Mouse (Mus musculus): ENCODE measurements at regions not wholly inside any gene's neighbourhood (a gene's known extent, or its start where the extent isn't known, plus 50 kb on each side); places are given as distances from the start of the nearest gene placed in this dataset.

DNA sequence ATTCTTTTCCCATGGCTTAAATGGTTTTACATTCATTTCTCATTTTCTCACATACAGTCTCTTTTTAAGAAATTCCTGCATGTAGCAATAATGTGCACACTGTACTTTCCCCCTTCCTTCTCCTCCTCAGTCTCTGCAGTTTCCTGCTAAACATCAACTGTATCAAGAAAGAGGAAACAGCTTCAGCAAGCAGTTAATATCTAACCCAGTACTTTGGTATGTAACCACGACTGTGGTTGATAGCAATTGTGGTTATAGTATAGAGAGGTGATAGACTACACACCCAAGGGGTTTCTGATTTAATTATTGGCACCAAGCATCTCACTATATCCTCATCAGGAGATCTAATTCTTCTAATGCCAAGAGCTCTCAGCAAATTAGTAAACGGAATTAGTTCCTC lies 52.8 kb upstream of the Eci2 start:
- no peak for DNase-seq (ENCODE audit: low spot score in 2 of 2)

DNA sequence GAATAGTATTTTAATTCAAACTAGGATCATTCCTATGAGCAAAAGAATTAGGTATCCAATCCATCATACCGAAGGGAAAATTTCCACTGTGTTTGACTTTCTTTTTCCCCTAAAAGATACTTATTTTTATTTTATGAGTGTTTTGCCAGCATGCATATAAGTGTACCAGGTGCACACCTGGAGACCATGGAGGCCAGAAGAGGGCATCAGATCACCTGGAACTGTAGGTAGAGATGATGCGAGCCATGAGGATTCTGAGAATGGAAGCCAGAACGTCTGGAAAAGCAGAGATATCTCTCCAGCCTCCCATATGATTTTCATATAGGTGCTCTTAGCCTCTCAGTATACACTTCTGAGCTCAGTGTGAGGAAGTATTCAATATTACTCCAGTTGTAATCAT lies 58.5 kb upstream of the Eci2 start:
- DNase-seq (ENCODE audit: low spot score in 2 of 2) = no peak

DNA sequence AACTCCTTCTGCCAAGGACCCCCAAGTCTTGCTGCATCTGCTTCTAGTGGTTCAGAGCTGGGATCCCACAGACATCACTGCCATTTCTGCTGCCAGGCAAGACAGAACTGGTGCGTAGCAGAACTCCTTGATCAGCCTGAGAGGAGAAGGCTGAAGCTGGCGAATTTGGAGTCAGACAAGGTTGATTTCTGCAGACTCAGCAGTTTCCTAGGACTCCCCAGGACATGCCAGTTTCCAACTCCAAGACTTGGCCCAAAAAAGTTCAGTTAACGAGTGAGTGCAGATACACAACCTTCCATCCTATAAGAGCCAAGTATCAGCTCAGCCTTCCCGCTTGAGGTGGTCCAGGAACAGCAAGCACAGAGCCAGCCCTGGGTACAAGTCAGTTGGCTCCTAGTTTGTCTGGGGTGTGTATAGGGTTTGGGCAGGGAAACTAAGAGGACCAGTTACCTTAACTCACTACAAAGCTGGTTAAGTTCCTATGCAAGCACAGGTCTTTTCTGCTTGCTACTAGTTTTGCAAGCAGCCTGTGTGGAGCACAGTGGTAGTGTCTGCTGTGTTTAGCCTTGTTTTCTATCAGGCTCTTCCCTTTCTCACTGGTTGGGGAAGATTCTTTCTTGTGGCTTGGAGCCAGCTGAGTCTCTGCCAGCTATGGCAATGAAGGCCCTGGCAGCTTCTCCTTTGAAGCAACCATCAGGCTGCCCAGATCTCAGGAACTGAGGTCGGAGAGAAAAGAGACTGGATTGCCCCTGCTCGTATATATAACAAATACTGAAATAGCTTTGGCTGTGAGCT lies 60.5 kb upstream of the Eci2 start:
- peak; percentile 6 to 29 for DNase-seq (ENCODE audit: low spot score in 2 of 2)

DNA sequence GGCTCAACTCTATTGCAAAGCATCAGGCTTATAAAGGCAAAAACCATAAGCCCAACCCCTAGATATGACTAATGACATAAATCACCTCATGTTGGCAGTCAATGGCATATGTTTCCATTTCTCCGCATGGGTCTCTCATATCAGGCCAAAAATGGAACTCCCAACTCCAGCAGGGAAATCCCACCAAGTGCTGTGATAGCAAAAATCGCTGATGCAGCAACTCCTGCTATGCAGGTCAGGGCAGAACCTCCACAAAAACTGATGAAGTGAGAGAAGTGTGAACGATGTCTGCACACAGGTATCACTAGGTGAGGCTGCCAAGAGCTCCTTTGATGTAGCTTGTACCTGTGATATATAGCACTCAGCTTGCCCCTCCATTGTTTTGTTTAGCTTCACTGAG lies 64.3 kb upstream of the Eci2 start:
- no peak for DNase-seq (ENCODE audit: low spot score in 2 of 2)

DNA sequence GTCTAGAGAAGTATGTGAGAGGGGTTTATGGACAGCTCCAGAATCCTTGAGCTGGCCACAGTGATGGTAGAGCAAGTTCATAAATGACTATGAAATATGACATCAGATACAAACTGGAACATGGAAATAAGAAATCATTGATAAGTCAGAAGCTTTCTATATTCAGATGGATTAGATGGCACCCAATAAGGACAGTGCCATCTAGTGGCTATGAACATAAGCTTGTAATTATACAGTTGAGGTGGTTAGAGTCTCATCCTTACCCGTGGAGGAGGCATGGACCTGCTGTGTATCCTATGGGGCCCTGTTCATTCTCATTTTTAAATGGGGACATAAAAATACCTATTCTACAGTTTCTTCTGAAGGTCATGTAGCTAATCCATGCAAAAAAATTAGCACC lies 92.9 kb upstream of the Eci2 start:
- DNase-seq (ENCODE audit: low spot score in 2 of 2) = peak in 1 of 2 experiments; percentile 47

DNA sequence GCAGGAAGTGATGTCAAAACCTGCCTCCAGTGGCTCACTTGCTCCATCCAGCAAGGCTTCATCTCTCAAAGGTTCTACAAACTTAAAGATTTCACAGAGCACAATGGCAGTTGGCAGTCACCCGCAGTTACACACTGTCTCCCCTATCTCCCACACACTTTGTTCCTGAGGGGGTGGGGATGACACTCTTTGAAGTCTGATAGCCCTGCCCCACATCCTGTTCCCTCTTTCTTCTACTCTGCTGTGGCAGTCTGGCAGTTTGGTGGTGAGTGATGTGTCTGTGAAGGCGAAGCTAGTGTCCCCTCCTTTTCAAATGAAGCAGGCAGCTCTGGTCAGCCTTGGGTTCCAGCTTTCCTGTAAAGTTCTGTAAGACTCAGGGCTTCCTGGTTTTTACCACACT lies 102.6 kb upstream of the Eci2 start:
- peak in 1 of 2 experiments; percentile 16 for DNase-seq (ENCODE audit: low spot score in 2 of 2)

DNA sequence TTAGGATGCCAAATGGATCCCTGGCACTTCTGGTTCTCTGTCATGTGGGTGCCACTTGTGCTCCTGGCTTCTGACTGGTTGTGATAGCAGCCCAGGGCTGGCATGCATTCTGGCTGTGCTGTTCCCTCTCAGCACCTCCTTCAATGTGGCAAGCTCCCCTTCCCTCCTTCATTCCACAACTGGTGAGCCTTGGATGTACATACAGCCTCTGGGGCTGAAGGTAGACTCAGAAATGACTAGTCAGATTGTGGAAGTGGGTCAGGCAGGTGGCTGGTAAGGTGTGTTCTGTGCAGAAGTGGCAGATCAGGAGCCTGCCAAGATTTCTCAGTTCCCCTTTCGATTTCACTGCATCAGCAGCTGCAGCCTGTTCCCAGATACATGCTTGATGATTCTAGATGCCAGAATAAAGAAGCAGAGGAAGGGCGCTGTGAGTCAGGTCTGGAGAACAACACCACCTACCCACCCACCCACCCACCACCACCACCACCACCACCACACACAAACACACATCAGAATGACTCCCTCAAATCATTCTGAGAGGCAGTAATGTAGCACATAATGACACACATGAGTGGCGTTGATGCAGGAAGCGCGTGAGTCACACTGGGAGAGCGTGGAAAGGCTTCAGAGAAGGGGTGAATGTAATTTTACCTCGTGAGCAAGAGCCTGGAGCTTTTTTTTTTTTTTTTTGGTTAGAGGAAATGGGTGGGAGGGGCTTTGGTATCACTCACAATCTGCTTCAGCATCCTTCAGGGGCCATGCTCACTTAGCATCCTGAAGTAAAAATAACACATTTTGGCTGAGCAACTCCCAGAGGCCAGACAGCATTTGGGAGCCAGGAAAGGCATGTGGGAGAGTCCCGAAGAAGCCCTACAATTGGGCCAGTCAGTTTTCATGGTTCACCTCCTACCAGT lies 104.6 kb upstream of the Eci2 start:
- DNase-seq (ENCODE audit: low spot score in 2 of 2) = peak; percentile 32 to 66

DNA sequence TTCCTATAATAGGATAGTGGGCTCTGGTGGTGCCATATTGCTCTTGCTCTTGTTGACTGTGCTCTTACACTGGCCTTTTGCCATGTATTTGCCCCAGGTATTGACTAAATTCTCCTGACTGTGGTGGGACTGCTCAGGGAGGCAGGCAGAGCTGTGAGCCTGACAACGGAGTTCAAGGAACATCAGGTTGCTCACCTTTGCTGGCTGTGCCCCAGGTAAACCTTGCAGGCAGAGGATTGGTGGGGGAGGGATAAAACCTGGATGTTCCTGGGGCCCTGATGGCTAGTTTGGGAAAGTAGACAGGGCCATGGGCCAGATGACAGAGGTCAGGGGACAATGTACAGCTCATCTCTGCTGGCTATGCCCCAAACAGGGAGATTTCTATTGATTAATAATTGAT lies 124.7 kb upstream of the Eci2 start:
- DNase-seq (ENCODE audit: low spot score in 2 of 2) = no peak

DNA sequence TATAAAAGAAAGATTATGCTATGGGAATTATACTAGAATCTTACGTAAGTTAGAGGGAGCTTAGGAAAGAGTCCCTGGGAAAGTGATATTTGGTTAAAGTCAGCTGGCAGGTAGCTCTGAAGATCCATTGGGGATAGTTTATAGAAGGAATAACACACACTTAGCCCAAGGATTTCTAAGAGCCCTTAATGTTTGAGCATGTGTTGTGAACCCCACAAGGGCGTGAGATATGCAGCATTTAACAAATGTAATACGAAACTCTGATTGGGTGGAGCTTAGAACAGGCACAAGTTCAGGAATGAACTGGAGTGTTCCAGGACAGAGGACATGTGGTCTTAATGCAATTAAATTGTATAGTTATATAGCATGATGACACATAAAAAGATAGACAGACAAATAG lies 132.6 kb upstream of the Eci2 start:
- no peak for DNase-seq (ENCODE audit: low spot score in 2 of 2)

DNA sequence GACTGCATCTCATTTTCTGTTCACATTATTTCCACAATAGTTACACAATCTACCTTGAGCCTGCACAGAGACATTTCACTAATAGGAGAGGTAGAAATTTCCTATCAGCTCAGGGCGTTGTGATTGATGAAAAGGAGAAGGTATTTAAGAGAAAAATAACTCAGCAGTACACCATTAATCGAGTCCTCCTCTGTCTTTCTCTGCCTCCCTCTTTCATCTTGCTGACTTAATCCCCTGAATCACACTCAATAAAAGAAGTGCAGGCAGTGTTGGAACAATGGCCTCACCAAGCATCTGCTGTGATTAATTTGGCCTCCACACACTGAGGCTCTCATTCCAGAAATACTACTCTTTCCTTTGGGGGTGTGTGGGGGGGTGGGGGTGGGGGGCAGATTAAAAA lies 133.9 kb upstream of the Eci2 start:
- DNase-seq (ENCODE audit: low spot score in 2 of 2) = no peak

DNA sequence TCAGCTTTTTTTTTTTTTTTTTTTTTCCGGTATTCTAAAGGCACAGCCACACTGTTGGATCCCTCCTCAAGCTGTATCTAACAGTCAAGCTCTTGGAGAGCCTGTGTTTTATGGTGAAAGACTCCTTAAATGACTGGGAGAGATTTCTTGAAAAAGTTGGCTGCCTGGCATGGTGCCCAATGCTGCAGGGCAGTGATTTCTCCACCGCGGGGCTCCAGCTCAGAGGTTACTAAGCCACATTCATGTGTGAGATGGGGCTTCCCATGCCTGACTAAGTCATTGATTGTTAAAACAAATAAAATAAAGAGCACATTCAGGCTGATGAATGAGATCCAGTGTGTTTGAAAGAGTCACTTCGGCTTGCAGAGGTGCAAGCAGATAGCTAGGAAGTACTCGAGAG lies 139.2 kb upstream of the Eci2 start:
- no peak for DNase-seq (ENCODE audit: low spot score in 2 of 2)

DNA sequence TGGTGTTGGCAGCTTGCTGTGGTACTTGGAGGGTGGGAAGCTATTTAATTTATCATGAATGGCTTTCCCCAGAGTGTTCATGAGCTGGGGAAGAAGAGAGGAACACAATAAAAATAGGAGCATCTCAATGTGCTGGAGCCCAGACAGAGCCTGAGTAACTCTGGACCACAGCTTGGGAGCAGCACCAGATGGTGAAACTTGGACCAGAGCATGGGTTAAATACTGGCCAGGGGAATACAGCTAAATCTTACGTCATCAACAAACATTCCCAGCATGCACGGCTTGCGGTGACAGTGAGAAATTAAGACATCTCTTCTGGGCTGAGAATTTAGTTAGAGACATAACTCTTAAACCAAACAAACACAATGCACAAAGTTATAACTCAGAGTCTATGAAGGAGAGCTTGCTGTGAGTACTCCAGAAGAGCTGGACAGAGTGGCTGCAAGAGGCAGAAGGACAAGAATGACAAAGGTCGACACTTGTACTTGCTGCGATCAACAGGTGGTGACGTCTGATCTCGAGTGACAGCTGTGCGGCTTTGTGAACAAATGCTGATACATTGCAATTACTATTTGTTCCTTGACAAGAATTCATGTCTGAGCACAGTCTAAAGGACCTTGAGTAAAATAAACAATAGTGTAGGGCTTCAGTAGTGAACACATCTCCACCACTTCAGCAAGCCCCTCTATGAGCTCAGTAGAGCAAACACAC lies 140.1 kb upstream of the Eci2 start:
- no peak for DNase-seq (ENCODE audit: low spot score in 2 of 2)

DNA sequence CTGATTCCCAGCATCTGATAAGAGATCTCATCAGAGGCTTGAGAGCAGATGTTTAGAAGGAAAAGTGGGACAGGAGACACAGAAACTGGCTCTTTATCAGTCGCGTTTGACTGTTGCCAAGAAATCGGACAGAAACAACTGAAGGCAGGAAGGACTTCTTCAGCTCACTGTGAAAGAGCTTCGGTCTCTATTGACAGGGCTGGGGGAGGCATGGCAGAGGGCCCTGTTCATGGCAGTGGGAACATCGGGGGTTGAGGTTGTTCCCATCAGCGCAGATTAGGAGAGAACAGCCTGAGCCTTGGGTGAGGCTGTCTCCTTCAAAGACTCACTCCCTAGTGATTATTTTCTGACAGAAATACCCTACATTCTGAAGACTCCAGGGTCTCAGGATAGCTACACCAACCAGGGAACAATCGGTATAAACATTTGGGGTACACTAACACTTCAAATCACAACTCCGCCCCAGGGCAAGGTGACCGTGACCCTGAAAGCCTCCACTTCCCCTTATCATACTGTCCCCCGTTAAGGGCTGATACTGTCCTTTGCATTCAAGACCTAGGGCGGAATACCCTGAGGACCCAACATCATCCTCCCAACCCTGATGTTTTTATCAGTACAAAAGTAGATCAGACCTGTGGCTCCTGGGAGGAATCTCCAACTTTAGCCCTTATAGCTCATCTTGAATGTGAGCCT lies 144.8 kb upstream of the Eci2 start:
- DNase-seq (ENCODE audit: low spot score in 2 of 2) = peak in 1 of 2 experiments; percentile 16

DNA sequence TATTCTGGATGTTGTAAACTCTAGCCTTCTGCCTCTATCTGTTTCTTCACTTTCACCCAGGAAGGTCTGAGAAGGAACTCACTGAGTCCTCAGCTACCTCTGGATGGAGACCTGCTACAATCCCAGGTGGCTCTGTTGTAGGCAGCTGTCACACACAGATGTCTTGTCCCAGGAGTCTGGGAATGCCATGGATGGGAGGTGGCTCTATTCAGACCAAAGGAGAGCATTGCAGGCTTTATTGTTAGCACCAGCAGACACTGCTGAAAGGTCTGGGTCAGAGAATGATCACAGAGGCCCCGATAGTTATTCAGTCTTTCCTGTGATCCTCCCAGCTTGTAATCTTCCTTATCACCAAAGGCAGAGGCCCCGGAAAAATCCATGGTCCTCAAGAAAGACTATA lies 146.6 kb upstream of the Eci2 start:
- DNase-seq (ENCODE audit: low spot score in 2 of 2) = no peak

DNA sequence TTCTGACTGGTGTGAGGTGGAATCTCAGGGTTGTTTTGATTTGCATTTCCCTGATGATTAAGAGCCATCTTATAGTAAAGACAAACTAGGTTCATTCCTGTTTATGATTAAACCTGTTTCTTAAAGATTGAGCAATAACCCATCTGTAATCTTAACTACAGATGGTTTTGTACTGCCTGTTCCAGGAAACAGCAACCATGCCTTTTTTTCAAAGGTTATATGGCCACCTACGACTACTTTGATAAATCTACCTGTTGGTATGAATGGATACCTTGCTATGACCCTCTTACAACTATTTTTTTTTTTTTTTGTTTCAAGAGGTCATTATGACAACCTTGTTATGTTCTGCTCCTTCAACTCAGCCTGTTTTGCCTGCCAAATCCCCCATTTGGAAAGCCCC lies 148.7 kb upstream of the Eci2 start:
- DNase-seq (ENCODE audit: low spot score in 2 of 2) = no peak

DNA sequence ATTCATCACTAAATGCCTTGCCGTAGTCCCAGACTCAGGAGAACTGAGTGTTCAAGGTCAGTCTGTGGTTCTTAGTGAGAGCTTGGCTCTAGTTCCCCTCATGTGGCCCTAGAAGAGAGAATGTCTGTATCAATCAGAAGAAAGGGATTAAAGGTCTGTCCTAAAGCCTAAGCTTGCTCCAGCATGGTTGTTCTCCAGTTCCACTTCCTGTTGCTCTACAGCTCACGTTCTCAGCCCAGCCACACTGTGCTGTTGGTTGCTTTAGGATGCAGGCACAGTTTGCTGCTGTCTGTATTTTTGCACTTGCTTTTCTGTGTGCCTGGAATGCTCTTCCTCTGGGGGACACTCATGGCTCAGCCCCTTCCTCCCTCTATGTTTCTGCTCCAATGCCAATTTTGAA lies 150.4 kb upstream of the Eci2 start:
- no peak for DNase-seq (ENCODE audit: low spot score in 2 of 2)

DNA sequence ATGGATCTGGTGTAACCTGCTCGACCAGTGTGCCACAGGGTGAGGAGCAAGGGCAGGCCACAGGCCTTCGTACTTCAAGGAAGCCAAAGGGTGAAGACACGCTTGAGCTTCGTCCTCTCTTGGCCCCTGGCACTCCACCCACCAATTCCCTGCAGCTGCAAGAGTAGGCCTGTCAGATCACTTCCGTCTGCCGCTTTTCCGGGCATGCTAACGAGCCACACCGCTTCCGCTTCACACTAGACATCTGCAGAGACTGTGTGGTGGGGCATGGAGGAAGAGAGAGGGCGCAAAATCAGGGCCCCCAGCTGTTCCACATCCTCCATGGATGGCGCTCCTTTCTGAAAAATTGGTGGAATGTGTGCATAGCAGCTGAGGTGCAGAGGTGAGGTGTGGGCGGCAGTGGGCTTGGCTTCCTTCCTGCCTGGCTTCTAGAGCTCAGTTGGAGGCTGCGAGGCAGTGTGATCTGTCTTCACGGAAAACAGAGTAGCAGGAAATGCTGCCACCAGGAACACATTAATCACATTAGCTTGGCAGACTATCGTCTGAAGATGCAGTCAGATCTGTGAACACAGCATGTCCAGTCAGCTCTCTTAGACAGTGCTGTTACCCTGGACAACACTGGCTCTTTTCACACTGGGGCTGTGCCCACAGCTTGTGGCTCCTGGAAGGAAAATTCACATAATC lies 162.3 kb upstream of the Eci2 start:
- DNase-seq (ENCODE audit: low spot score in 2 of 2) = peak; percentile 12 to 20

DNA sequence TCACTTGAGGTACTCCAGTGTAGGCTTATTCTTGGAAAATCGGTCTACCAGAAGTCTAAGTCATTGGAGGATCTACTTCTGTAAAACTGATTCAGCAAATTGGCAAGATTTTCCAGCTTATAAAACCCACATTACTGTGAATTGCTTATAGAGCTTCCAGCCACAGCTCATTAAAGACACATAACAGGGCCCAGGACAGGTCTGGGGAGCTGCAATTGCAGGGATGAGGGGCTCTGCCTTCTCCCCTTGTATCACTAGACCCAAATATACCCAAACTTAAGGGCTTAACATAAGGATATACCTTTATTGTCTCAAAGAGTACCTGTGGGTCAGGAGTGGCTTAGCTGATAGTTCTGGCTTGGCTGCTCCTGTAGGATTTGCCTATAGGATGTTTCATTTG lies 175.2 kb upstream of the Eci2 start:
- DNase-seq (ENCODE audit: low spot score in 2 of 2) = no peak

DNA sequence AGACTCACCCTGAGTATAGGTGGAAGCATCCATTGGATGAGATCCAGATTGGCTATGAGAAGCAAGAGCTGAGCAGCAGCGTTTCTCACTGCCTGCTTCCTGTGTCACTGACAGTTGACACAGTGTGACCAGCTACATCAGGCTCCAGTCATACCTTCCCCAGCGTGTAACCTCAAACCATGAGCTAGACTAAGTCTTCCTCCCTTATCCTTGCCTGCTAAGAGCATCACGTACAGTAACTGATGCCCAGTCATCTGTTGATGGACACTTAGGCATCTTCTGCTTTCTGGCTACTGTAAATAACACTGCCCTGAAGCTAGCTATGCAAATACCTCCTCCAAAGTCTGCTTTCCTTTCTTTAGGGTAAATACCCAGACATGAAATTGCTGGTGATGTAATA lies 181.4 kb upstream of the Eci2 start:
- no peak for DNase-seq (ENCODE audit: low spot score in 2 of 2)

DNA sequence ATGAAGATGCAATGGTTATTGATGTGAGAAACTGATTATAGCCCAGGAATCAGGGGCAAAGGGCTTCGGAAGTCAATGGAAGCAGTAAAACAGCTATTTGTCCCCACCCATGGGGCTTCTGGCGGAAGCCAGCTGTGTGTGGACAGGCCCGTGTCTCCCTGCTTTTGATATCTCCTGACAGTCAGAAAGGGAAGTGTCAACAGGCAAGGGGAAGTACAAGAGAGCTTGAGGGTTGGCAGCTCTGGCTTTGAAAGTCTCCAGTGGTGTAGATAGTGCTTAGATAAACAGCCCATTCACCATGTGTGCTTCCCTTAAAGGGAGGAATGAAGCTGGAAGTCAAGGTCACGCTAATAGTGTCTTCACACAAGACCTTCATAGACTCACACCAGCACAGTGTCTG lies 182.7 kb upstream of the Eci2 start:
- DNase-seq (ENCODE audit: low spot score in 2 of 2) = no peak

DNA sequence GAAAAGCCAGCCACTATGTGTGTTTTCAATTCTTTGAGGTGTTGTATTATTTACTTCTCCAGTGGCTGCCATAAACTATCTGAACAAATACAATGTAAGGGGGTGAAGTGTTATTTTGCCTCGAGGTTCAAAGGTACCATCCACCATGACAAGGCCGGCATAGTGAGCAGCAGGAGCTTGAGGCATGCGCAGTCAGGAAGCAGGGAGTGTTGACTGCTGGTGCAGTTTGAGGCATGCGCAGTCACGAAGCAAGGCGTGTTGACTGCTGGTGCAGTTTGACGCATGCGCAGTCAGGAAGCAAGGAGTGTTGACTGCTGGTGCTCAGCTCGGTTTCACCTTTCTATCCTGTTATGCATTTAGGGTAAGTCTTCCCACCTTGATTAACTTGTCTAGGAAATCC lies 184.9 kb upstream of the Eci2 start:
- no peak for DNase-seq (ENCODE audit: low spot score in 2 of 2)
